Mouse (Mus musculus): ENCODE results near the gene Slc25a23.

DNA sequence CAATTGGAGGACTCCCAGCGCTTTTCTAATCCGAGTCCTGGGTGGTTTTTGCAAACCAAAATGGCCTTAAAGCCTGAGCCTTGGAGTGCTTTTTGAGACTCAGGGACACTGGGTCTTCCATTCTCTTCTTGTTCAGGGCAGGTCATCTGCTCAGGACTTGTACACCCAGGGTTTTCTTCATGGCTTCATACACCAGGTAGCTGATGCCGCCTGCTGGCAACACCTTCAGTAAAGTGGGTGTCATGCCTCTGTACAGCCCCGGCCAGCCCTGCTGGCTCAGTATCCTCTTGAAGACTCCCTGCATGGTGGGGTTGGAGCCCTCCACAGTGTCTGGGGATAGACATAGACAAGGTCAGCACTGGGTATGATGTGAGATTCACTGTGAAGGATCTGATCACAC, 26.8 kb downstream of the Slc25a23 start:
- TF ChIP-seq CTCF (IDR thresholded peaks at IDR 0.05; ENCODE audit: control insufficient read depth, insufficient read depth, low read length) (no peak), POLR2A (IDR thresholded peaks at IDR 0.05; ENCODE audit: borderline replicate concordance, control insufficient read depth, low read depth, low read length) (no peak)

Data from bone marrow, adult 2 months (tissue).